Mouse (Mus musculus): ENCODE measurements around the gene Tmprss9. TPM values are rescaled to one million over a fixed set of nuclear protein-coding genes. Genes with fewer than 3 reads are reported as not detected.

Tmprss9 gene
- total RNA-seq, 2 experiments from 2014 or later, result 0.13 TPM; not detected in 1

DNA sequence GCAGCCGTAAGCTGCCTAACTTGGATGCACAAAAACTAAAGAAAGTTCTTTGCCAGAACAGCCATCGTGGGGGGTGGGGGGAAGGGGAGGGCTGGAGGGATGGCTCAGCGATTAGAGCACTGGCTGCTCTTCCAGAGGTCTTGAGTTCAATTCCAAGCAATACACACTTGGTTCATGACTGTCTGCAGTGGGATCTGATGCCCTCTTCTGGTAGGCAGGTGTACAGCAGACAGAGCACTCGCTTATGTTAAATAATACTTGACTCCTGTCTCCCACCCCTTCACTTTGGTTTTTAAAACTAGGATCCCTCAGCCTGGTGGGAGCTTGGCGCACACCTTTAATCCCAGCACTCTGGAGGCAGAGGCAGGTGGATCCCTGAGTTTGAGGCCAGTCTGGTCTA is 4.4 kb downstream of the Tmprss9 start:
- intact Hi-C loops (cut with DNase I), result loop anchor here (5.0 kb wide), 2 partner anchors 69 to 129 kb away; partner anchors contain the start of gene Amh
- no peak for DNase-seq (ENCODE audit: extremely low spot score in 1 of 2, low spot score in 2 of 2)

DNA sequence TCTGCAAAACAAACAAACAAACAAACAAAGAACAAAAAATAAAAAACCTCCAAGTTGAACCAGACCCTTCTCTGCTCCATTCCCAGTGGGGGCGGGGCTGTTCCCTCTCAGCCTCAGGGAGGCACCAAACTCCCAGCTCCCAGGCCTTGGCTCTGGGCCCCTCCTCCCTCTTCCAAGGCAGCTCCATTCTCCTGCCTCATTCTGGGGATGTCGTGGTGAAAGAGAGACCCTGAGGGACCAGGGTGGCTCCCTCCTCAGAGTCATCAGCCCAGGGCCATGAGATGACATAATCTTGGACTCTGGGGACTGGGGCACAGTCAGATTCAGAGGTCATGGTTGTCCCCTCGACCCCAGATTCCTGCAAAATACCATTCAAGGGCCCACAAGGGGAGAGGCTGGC is 4.9 kb downstream of the Tmprss9 start:
- intact Hi-C loops (cut with DNase I), result loop anchor here (5.0 kb wide), 2 partner anchors 69 to 129 kb away; partner anchors contain the start of gene Amh
- DNase-seq (ENCODE audit: extremely low spot score in 1 of 2, low spot score in 2 of 2), result no peak

DNA sequence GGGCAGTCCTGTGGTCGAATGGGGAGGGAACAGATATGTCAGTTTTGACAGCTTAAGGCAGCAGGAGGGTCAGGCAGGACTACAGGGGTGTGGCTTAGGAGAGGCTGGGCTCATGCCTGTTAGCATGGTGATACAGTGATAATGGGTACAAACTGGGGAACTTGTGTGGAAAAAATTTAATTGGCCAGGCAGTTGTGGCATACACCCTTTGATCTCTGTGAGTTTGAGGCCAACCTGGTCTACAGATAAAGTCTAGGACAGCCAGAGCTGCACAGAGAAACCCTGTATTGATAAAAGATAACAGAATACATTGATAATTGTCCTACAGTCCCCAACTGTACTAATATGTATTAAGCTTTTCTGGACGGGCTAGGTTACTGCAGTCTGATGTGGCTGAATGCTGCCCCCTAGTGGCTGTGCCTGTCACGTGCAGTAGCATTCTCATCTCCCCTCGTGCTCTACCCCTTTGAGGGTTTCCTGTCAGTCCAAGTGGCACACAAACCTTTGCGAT is 8.5 kb downstream of the Tmprss9 start:
- DNase-seq (ENCODE audit: extremely low spot score in 1 of 2, low spot score in 2 of 2), result peak; percentile 48 to 67
- intact Hi-C loops (cut with DNase I), result loop anchor here (2.0 kb wide), 1 partner anchor 57 kb away; no protein-coding TSS in a partner anchor

DNA sequence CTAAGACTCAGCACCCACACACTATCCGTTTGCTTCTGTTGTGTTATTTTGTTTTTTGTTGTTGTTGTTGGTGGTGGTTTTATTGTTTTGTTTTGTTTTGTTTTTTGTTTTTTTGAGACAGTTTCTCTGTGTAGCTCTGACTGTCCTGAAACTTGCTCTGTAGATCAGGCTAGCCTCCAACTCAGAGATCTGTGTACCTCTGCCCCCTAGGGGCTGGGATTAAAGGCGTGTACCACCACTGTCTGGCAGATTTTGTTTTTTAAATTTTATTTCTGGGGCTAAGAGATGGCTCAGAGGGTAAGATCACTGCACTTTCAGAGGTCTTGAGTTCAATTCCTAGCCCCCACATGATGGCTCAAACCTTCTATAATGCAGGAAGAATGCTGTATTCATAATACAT is 9.3 kb downstream of the Tmprss9 start:
- intact Hi-C loops (cut with DNase I), result loop anchor here (2.0 kb wide), 1 partner anchor 58 kb away; no protein-coding TSS in a partner anchor
- no peak for DNase-seq (ENCODE audit: extremely low spot score in 1 of 2, low spot score in 2 of 2)

DNA sequence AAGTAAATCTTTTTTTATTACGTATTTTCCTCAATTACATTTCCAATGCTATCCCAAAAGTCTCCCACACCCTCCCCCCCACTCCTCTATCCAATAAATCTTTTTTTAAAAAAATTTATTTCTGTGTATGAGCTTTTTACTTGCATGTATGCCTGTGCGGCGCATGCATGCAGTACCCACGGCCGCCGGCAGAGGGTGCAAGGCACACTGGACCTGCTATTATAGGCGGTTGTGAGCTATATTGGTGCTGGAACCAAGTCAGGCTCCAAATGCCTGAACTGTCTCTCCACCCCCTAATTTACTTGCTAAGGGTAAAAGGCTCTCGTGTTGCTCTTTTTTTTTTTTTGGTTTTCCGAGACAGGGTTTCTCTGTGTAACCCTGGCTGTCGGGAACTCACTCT is 9.7 kb downstream of the Tmprss9 start:
- intact Hi-C loops (cut with DNase I), result loop anchor here (2.0 kb wide), 1 partner anchor 58 kb away; no protein-coding TSS in a partner anchor
- DNase-seq (ENCODE audit: extremely low spot score in 1 of 2, low spot score in 2 of 2), result peak in 1 of 2 experiments; percentile 80

DNA sequence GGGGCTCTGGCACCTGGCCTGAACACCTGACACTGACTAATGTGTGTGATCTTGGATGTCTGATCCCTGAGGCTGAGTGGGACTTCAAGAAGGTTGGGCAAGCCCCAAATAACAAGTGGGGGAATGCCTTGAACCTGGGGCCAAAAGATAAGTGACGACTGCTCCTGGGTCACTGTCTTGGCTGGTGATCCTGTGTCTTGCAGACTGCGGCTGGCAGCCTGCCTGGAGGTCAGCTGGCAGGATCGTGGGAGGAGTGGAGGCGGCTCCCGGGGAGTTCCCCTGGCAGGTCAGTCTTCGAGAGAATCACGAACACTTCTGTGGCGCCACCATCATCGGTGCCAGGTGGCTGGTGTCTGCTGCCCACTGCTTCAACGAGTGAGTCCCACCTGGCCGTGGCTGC is 15.5 kb downstream of the Tmprss9 start:
- intact Hi-C loops (cut with DNase I), result no loop called here
- DNase-seq (ENCODE audit: extremely low spot score in 1 of 2, low spot score in 2 of 2), result no peak

DNA sequence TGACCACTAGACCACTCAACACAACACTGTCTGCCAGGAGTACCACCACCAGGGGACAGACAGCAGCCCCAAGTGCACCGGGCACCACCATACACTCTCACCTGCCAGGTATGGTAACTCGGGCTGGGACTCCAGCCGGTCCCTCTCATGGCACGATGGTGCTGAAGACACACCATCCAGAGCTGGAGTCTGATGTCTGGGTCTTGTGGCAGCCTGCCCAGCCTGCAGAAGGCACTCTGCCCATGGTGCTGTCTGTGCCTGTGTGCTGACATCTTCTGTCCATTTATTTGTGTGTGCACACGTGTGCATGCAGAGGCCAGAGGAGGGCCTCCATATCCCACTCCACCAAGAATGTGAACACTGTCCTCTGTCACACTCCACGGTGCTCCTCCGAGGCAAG is 23.5 kb downstream of the Tmprss9 start:
- intact Hi-C loops (cut with DNase I), result no loop called here
- no peak for DNase-seq (ENCODE audit: extremely low spot score in 1 of 2, low spot score in 2 of 2)

DNA sequence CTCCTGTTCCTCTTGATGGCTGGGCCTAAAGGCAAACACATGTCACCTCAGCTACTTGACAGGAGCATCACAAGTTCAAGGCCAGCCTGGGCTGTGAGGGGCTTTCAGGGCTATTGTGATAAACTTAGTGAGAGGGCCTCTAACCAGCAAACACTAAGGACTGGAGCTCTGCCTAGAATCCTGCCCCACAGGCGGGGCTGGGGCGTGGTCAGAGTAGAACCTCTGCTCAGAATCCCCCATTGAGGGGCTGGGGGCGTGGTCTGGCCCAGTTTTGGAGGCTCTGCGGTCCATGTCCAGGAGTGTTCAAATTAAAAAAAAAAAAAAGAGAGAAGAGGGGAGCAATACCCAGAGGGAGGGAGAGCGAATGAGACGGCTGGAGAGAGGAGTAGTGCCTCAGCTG is 24.0 kb downstream of the Tmprss9 start:
- intact Hi-C loops (cut with DNase I), result no loop called here
- DNase-seq (ENCODE audit: extremely low spot score in 1 of 2, low spot score in 2 of 2), result no peak

DNA sequence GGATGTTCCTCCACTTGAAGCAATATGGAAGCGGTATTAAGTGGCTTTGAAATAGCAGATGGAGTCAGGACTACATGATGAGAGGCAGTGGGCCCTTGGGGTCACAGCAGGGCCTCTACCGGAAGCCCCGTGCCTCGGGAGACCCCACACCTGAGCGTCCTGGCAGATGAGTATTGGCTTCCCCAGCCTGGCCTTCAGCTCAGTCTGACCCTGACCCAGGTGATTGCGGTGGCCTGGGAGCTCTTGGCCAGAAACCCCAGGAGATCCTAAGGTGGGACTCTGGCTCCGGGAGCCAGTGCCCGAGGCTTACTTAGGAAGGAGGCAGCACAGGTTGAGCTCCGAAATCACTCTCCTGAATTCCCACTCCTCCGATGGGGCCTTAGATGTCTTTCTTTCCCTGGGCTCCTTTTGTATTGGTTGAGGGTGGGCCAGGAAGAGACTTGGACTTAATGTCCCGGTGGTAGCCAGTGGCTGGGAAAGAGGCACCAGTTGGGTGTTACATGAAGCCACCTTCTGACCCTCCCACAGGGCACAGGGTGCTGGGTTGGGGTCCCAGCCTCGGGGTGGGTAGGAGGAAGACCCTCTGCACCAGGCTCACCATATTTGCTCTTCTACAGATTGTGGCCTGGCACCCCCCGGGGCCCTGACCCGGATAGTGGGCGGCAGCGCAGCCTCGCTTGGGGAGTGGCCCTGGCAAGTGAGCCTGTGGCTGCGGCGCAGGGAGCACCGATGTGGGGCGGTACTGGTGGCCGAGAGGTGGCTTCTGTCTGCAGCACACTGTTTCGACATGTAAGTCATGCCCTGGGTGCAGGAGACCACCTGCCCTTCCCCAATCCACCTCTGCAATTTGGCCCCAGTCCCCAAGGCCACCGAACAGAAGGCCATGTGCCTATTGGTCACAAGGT is 25.2 kb downstream of the Tmprss9 start:
- intact Hi-C loops (cut with DNase I), result no loop called here
- DNase-seq (ENCODE audit: extremely low spot score in 1 of 2, low spot score in 2 of 2), result no peak

DNA sequence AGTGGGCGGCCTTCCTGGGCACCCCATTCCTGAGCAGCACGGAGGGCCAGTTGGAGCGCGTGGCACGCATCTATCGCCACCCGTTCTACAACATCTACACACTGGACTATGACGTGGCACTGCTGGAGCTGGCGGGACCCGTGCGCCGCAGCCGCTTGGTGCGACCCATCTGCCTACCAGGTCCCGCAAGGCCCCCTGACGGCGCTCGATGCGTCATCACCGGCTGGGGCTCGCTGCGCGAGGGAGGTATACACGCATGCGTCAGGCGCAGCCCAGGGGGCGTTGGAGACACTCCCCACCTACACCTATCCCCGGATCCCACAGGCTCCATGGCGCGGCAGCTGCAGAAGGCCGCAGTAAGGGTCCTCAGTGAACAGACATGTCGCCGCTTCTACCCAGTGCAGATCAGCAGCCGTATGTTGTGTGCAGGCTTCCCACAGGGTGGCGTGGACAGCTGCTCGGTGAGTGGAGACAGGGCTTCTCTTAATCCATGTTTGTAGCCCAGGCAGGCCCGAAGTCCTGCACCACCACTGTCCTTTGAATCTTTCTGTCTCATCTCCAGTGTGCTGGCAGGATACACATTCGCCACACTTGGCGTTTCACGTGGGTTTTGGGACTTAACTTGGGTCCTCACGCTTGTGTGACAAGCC is 26.3 kb downstream of the Tmprss9 start:
- peak in 1 of 2 experiments; percentile 66 for DNase-seq (ENCODE audit: extremely low spot score in 1 of 2, low spot score in 2 of 2)
- intact Hi-C loops (cut with DNase I), result no loop called here

DNA sequence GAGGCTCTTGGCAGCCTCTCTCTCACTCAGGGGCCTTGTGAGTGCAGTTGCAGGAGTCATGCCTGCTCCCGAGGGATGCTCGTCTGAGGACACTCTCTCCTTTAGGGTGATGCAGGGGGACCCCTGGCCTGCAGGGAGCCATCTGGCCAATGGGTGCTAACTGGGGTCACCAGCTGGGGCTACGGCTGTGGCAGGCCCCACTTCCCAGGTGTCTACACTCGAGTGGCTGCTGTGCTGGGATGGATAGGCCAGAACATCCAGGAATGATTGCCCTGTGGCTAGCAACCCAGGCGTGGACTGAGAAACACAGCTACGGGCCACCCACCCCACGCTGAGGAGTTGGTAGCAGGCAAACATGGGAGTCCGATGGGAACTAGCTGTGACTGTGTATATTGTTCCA is 27.4 kb downstream of the Tmprss9 start:
- DNase-seq (ENCODE audit: extremely low spot score in 1 of 2, low spot score in 2 of 2), result no peak
- intact Hi-C loops (cut with DNase I), result no loop called here

DNA sequence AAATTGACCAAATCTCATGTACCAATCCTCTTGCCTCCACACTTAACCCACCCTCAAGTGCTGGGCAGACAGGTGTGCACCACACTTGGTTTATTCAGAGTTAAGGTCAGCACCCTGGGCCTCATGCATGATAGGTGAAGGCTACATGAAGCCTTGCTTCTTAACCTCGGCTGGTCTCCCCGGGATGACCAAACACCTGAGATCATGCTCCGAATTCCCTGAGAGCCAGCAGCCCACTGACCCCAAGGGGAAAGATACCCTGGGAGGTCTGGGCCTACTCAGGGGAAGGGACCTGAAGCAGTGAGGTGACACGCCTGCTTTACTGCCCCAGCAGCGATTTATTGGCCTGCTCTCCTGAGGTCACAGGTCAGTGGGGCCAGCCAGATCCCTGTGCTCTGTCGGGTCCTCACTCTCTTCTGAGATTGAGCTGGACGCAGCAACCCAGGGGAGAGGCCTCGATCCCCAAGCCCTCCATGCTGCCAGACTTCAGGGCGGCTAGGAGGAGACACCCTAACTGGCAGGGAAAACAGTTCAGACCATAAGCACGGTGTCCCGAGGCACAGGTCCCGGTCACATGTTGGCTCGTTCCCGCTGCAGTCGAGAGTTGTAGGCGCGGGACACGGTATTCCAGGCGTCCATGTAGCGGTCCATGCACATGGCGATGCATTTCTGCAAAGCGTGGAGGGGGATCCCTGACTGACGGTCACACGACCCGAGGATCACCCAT is 28.1 kb downstream of the Tmprss9 start:
- no peak for DNase-seq (ENCODE audit: extremely low spot score in 1 of 2, low spot score in 2 of 2)
- intact Hi-C loops (cut with DNase I), result no loop called here

DNA sequence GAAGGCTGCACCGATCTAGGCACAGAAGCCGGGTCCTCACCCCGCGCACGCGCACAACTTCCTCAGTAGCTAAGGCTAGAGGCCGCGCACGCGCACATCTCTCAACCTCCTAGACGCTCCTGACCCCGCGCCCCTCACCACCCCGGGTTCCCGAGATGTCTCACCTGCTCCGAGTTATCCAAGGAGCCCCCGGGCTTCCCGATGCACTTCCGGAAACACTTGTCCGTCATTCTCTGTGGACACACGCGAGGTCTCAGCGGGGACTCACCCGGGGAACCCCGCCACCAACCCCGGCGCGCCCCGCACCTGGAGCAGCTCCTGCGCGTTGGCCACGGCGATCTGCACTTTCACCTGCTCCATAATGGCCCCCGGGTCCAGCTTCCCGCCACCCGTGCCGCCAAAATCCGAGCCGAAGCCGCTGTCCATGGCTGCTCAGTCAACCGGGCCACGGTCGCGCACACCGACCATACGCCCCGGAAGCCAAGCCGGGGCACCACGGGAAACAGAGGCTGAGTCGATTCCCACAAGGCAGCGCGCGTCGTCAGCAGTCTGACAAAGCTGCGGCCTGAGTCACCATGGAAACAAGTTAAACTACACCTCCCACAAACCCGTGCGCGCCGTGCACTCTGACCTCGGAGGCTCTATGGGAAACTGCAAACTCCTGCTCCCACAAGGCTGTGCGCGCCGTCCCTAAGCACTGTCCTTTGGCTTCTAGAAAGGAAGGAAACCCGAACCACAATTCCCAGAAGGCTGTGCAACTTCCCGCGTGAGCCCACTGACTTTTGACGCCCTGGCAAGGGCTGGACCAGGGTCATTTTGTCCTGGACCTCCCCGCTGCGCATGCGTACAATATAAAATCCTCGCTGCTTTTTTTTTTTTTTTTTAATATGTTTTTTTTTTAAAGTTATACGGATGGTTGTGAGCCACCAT is 28.9 kb downstream of the Tmprss9 start, which contains the start of gene Timm13:
Gene Timm13, minus strand, starts transcription at position 652 of the 930 bp plus-strand sequence.
- intact Hi-C loops (cut with DNase I), result no loop called here
- DNase-seq (ENCODE audit: extremely low spot score in 1 of 2, low spot score in 2 of 2), result peak; percentile 99 to 100

DNA sequence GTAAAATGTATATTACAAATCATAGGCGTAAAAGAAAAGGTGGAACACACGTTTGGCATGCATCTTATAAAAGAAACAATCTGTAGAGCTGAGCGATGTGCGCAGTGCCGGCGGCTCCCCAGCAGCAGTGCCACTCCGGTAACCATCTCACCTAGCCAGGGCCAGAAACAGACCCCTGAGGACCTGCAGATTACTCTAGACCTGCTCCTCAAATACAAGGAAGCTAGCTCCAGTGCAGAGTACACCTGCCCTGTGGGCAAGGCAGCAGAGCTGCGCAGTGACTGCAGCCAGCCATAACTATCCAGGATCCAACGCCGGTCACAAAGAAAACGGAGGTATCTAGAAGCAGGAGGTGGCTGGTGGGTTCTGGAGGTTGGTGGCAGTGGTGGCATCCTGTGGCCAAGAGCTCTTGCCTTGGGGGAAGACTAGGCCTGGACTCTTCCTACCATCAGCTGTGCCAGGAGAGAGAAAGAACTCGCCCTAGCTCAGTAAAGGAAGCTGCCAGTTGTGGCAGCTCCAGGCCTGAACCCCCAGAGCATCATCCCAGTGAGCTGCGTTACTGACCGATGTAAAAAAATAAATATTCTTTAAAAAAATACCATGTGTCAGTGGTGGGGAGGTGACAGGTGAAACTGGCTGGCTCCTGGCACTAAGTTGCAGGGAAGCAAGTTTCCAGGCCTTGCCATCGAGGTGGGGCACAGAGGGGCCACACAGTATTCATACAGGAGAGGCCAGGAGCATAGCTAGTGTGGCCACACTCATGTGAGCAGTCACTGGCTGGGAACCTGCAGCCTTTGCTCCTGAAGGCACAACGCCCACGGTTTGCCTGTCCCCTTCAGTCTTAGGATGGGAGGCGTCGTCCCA is 30.0 kb downstream of the Tmprss9 start:
- no peak for DNase-seq (ENCODE audit: extremely low spot score in 1 of 2, low spot score in 2 of 2)
- intact Hi-C loops (cut with DNase I), result no loop called here

DNA sequence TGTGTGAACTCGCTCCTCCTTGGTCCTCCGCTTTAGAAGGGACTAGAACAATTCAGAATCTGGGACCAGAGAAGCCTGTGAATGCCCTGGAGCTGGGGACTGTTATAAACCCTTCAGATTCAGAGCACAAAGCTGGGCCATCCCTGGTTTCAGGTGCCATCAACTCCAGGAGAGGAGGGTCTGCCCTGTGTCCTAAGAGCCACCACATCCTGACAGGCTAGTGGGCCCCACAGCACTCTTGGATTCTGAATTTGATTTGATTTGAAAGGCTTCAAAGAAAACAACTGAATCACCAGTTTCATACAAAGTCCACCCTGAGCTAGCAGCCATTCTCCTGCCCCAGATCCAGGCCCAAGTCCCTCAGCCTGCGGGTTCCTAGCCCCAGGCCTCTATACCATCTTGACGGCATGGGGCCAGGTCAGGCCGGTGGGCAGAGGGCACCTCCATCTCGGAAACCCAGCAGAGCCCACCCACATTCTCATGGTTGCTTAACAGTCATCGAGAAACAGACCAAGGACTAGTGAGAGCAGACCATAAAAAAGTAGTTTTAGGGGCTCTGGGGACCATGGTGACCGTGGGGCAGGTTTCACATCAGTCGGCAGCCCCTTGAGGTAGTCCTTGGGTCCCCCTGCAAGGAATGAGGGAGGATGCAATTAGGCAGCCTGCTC is 30.8 kb downstream of the Tmprss9 start:
- intact Hi-C loops (cut with DNase I), result no loop called here
- no peak for DNase-seq (ENCODE audit: extremely low spot score in 1 of 2, low spot score in 2 of 2)

DNA sequence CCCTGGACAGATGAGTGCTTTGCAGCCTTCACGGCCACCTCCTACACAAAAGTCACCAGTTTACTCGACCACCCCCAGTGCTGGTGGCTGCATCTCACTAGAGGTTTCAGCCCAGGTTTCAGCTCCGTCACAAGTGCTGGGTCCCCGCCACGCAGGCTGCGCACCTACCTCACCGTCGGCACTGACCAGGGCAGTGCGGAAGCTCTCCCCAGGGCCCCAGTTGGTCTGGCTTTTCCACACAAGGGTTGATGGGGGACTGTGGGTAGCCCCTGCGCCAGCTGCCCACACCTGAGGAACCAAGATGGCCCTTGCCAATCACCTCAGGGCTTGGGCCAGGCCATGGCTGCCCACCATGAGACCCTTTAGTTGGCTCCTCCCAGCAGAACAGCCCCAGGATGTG is 31.6 kb downstream of the Tmprss9 start:
- DNase-seq (ENCODE audit: extremely low spot score in 1 of 2, low spot score in 2 of 2), result no peak
- intact Hi-C loops (cut with DNase I), result no loop called here

All from left cerebral cortex, postnatal 10 days (tissue).